Mouse (Mus musculus): ENCODE data around the gene Oip5. TPM values are rescaled to one million over a fixed set of nuclear protein-coding genes. Genes with fewer than 3 reads are reported as not detected.

Gene Oip5
- polyA plus RNA-seq, 1 experiment, result 3.7 TPM

DNA sequence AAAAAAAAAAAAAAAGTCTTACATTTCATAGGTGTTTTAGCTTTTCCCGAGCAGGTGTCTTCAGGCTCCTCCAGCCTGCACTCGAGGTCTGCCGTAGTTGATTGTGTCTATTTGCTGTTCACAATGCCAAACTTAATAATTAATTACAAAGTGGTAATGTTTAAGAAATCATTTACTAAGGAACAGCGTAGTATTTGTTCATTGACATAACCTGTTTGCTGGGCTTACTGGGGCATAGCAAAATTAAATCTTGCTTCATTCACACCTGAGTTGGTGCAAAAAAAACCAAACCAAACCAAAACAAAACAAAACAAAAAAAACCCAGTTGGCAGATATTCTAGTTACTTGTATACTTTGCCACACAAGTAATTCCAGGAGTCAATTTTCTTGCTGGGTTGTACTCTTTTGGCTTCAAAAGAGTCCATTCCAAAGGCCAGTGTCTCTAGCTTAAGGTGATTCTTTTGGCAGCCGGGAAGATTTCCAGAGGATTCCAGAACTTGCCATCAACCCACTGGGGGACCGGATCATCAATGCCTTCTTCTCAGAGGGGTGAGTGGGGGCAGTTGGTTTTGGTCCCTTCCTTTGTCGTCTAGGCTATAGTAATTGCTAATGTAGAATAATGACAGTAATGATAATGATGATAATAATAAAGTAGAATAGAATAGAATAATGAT lies 52.0 kb downstream of the Oip5 start:
- no peak for TF ChIP-seq POLR2A (IDR thresholded peaks at IDR 0.05; ENCODE audit: insufficient read length, low read depth)
- no peak for TF ChIP-seq TCF12 (IDR thresholded peaks at IDR 0.05; ENCODE audit: insufficient read depth, poor library complexity, severe bottlenecking)
- TF ChIP-seq MYOD1 (IDR thresholded peaks at IDR 0.05; ENCODE audit: control insufficient read depth in 1 of 3, insufficient read length in 2 of 3, low read depth in 2 of 3), result no peak
- no peak for TF ChIP-seq CEBPB (IDR thresholded peaks at IDR 0.05; ENCODE audit: insufficient read depth, poor library complexity, severe bottlenecking)
- TF ChIP-seq POLR2AphosphoS2 (IDR thresholded peaks at IDR 0.05; ENCODE audit: insufficient read length, low read depth), result no peak
- TF ChIP-seq MYOG (IDR thresholded peaks at IDR 0.05; ENCODE audit: control insufficient read depth in 1 of 3, insufficient read depth in 1 of 3, insufficient read length in 2 of 3, low read depth in 2 of 3), result no peak
- TF ChIP-seq SRF (IDR thresholded peaks at IDR 0.05; ENCODE audit: control insufficient read depth, insufficient read length, low read depth), result no peak
- Histone ChIP-seq H3K4me2 (ENCODE audit: low read depth) (no peak overlapping the region), H3K27me3 (ENCODE audit: control insufficient read depth, insufficient read depth, insufficient read length) (no peaks in the 10 kb centered on the region), H3K4me3 (no peak overlapping the region), H3K36me3 (ENCODE audit: control insufficient read depth, insufficient read depth) (peaks cover 33% of the 10 kb centered on the region), H3ac (ENCODE audit: control insufficient read depth, insufficient read length) (no peak overlapping the region), H3K79me2 (ENCODE audit: control insufficient read depth, insufficient read depth) (no peaks in the 10 kb centered on the region)

DNA sequence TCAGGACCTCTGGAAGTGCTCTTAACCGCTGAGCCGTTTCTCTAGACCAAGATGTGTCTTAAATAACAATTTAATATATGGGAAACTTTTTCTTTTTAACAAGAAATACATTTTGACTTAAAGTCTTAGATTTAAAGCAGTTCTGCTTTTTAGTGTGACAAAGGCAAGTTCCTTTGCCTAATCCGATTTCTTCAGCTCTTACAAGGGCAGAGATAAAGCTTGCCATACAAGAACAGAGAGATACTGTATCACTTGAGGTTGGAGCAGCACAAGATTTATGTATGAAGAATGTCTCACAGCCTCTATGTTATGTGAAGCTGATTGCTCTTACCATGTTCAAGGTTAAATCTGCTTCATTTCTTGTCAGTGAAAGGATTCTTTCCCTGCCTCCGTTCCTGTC lies 53.0 kb downstream of the Oip5 start:
- Histone ChIP-seq H3K4me3 (no peak overlapping the region), H3K27me3 (ENCODE audit: control insufficient read depth, insufficient read depth, insufficient read length) (no peaks in the 10 kb centered on the region), H3K36me3 (ENCODE audit: control insufficient read depth, insufficient read depth) (peaks cover 29% of the 10 kb centered on the region), H3ac (ENCODE audit: control insufficient read depth, insufficient read length) (no peak overlapping the region), H3K79me2 (ENCODE audit: control insufficient read depth, insufficient read depth) (no peaks in the 10 kb centered on the region), H3K4me2 (ENCODE audit: low read depth) (no peak overlapping the region)
- TF ChIP-seq POLR2AphosphoS2 (IDR thresholded peaks at IDR 0.05; ENCODE audit: insufficient read length, low read depth), result no peak
- TF ChIP-seq MYOG (IDR thresholded peaks at IDR 0.05; ENCODE audit: control insufficient read depth in 1 of 3, insufficient read depth in 1 of 3, insufficient read length in 2 of 3, low read depth in 2 of 3), result no peak
- TF ChIP-seq USF1 (IDR thresholded peaks at IDR 0.05; ENCODE audit: low read depth), result no peak
- no peak for TF ChIP-seq POLR2A (IDR thresholded peaks at IDR 0.05; ENCODE audit: insufficient read length, low read depth)
- TF ChIP-seq TCF12 (IDR thresholded peaks at IDR 0.05; ENCODE audit: insufficient read depth, poor library complexity, severe bottlenecking), result no peak
- no peak for TF ChIP-seq MYOD1 (IDR thresholded peaks at IDR 0.05; ENCODE audit: control insufficient read depth in 1 of 3, insufficient read length in 2 of 3, low read depth in 2 of 3)
- TF ChIP-seq SRF (IDR thresholded peaks at IDR 0.05; ENCODE audit: control insufficient read depth, insufficient read length, low read depth), result no peak
- no peak for TF ChIP-seq REST (IDR thresholded peaks at IDR 0.05; ENCODE audit: insufficient read depth, insufficient read length)
- TF ChIP-seq TCF3 (IDR thresholded peaks at IDR 0.05; ENCODE audit: insufficient read length, low read depth), result no peak

DNA sequence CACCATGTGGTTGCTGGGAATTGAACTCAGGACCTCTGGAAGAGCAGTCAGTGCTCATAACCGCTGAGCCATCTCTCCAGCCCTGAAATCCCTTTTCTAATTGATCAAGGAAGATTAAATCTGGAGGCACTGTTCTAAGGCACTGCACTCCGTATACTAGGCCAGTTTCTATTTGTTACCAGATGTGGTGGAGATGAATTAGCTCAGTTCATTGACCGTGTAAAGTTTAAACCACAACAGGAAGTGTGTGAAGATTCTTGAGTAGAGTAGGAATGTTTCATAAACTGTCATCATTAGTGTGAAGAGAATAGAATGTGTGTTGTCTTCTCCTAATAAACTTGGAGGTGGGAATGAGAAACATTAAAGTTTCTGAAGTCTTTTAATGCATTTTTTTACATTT lies 56.5 kb downstream of the Oip5 start:
- TF ChIP-seq POLR2AphosphoS2 (IDR thresholded peaks at IDR 0.05; ENCODE audit: insufficient read length, low read depth), result no peak
- no peak for TF ChIP-seq TCF12 (IDR thresholded peaks at IDR 0.05; ENCODE audit: insufficient read depth, poor library complexity, severe bottlenecking)
- no peak for TF ChIP-seq POLR2A (IDR thresholded peaks at IDR 0.05; ENCODE audit: insufficient read length, low read depth)
- TF ChIP-seq MAX (IDR thresholded peaks at IDR 0.05; ENCODE audit: low read depth), result no peak
- TF ChIP-seq E2F4 (IDR thresholded peaks at IDR 0.05; ENCODE audit: insufficient read depth), result no peak
- TF ChIP-seq SRF (IDR thresholded peaks at IDR 0.05; ENCODE audit: control insufficient read depth, insufficient read length, low read depth), result no peak
- no peak for TF ChIP-seq REST (IDR thresholded peaks at IDR 0.05; ENCODE audit: insufficient read depth, insufficient read length)
- TF ChIP-seq MYOG (IDR thresholded peaks at IDR 0.05; ENCODE audit: control insufficient read depth in 1 of 3, insufficient read depth in 1 of 3, insufficient read length in 2 of 3, low read depth in 2 of 3), result no peak
- no peak for TF ChIP-seq TCF3 (IDR thresholded peaks at IDR 0.05; ENCODE audit: insufficient read length, low read depth)
- TF ChIP-seq CEBPB (IDR thresholded peaks at IDR 0.05; ENCODE audit: insufficient read depth, poor library complexity, severe bottlenecking), result no peak
- TF ChIP-seq MYOD1 (IDR thresholded peaks at IDR 0.05; ENCODE audit: control insufficient read depth in 1 of 3, insufficient read length in 2 of 3, low read depth in 2 of 3), result no peak
- no peak for TF ChIP-seq USF1 (IDR thresholded peaks at IDR 0.05; ENCODE audit: low read depth)
- peaks cover 29% of the 10 kb centered on the region for H3K36me3 ChIP-seq (ENCODE audit: control insufficient read depth, insufficient read depth)
- no peaks in the 10 kb centered on the region for H3K27me3 ChIP-seq (ENCODE audit: control insufficient read depth, insufficient read depth, insufficient read length)
- no peak overlapping the region for H3K4me2 ChIP-seq (ENCODE audit: low read depth)
- no peaks in the 10 kb centered on the region for H3K79me2 ChIP-seq (ENCODE audit: control insufficient read depth, insufficient read depth)
- no peak overlapping the region for H3K4me3 ChIP-seq
- H3ac ChIP-seq (ENCODE audit: control insufficient read depth, insufficient read length), result no peak overlapping the region

Other genes starting within 250 kb of the Oip5 start
- 7.3 TPM for gene Ino80, start 140.8 kb downstream of the Oip5 start, polyA plus RNA-seq (2012; fragmentation: generic; extraction: Trizol)
- gene Exd1, start 70.8 kb downstream of the Oip5 start, polyA plus RNA-seq (2012; fragmentation: generic; extraction: Trizol), result 0.23 TPM
- 67.9 TPM for gene Chp1, start 70.8 kb downstream of the Oip5 start, polyA plus RNA-seq (2012; fragmentation: generic; extraction: Trizol)
- gene Nusap1, start 171 bp downstream of the Oip5 start, polyA plus RNA-seq (2012; fragmentation: generic; extraction: Trizol), result 4.4 TPM
- 19.5 TPM for gene Ndufaf1, start 44.4 kb upstream of the Oip5 start, polyA plus RNA-seq (2012; fragmentation: generic; extraction: Trizol)
- gene Rtf1, start 56.6 kb upstream of the Oip5 start, polyA plus RNA-seq (2012; fragmentation: generic; extraction: Trizol), result 7.2 TPM
- 0.14 TPM for gene Itpka, start 123.9 kb upstream of the Oip5 start, polyA plus RNA-seq (2012; fragmentation: generic; extraction: Trizol)
- gene Ltk, start 142.0 kb upstream of the Oip5 start, polyA plus RNA-seq (2012; fragmentation: generic; extraction: Trizol), result not detected
- 13.7 TPM for gene Rpap1, start 169.1 kb upstream of the Oip5 start, polyA plus RNA-seq (2012; fragmentation: generic; extraction: Trizol)
- gene Tyro3, start 179.3 kb upstream of the Oip5 start, polyA plus RNA-seq (2012; fragmentation: generic; extraction: Trizol), result 6.0 TPM

Measured in myocyte (in vitro differentiated cells).